8 mouse cellular contexts compared by ENCODE assay signal in the genomic region with DNA sequence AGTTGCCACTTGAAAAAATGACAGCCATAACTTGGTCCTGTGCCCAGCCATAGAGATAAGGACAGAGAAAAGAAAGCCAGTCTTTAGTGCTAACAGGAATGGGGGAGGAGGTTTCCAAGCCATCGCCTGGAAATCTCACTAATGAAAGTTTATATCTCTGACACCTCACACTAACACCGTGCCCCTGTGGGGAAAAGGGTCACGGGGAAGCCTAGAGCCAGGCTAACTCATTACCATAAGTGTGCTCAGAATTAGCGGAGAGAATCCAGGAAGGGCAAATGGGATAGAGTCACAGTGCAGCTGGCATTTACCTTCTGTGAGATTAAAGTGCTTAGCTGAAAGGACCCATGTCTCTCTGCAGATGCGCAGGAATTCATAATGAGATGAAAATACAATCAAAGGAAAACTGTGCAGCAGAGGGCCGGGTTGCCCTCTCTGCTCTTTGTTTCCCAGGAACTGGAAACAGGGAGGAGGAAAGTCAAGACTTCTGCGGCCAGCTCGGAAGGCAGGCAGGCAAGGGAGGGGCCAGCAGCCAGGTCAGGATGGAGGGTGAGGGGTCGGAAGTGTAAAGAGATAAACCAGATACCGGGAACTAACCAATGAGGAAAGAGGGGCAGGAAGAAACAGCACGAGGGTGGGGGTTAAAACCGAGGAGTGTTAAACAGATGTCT.
A peak's percentile ranks its signal among the peaks of the same experiment; 100 is the strongest.
DNase-seq lines count a peak whose midpoint lies in the region; ATAC-seq and TF ChIP-seq lines count a peak whose summit lies in the region.

No protein-coding gene starts in this region.

- no peak for TF ChIP-seq POLR2A in thymus, adult 2 months (IDR thresholded peaks at IDR 0.05; ENCODE audit: control insufficient read depth, extremely low read depth, insufficient read depth, low read length, poor library complexity)

- no peak overlapping the region for H3K27ac ChIP-seq in brown adipose tissue, adult 24 weeks (replicated peaks; ENCODE audit: low read depth, low read length)
- peak overlapping the region; percentile 3; the same call in 1 of the 2 replicates for H3K27ac ChIP-seq in forebrain, embryonic 16.5 days (ENCODE audit: low read length)
- H3K27ac ChIP-seq in thymus, adult 2 months (ENCODE audit: control insufficient read depth, insufficient read depth, low read length): no peak overlapping the region

- no peaks in the 10 kb centered on the region for H3K36me3 ChIP-seq in forebrain, embryonic 16.5 days (ENCODE audit: control insufficient read depth, insufficient read depth)
- no peaks in the 10 kb centered on the region for H3K36me3 ChIP-seq in thymus, adult 2 months (ENCODE audit: control insufficient read depth, insufficient read depth, low read length)

- peak; percentile 75 for ATAC-seq in forebrain, embryonic 16.5 days
- peak; percentile 33; the same call in 1 of the 2 replicates for ATAC-seq in megakaryocyte, adult 5-6 weeks (ENCODE audit: poor library complexity, severe bottlenecking)

- peak overlapping the region; percentile 31; the same call in 1 of the 2 replicates for H3K9ac ChIP-seq in forebrain, embryonic 16.5 days (replicated peaks; ENCODE audit: low read depth, low read length)

- no peaks in the 10 kb centered on the region for H3K9me3 ChIP-seq in forebrain, embryonic 16.5 days (ENCODE audit: control insufficient read depth, low read length)

- no peaks in the 10 kb centered on the region for H3K27me3 ChIP-seq in forebrain, embryonic 16.5 days (replicated peaks; ENCODE audit: control insufficient read depth, insufficient read depth, low read length)
- H3K27me3 ChIP-seq in thymus, adult 2 months (ENCODE audit: control insufficient read depth, insufficient read depth, low read length): no peaks in the 10 kb centered on the region

- under 1% methylated on average over 12 of the region's 12 CpGs for WGBS in forebrain, embryonic 16.5 days
- 20% methylated on average over 12 of the region's 12 CpGs for WGBS in thymus, adult 2 months

- peak overlapping the region; percentile 49 for H3K4me2 ChIP-seq in forebrain, embryonic 16.5 days (ENCODE audit: low read length)

- DNase-seq in adrenal gland, adult 2 months: peak; percentile 25
- DNase-seq in adrenal gland, postnatal 4 days (ENCODE audit: low spot score in 2 of 2): no peak
- DNase-seq in induced T-regulatory cell, adult 2 months (ENCODE audit: low read depth): peak; percentile 10
- DNase-seq in thymus, adult 2 months: peak; percentile 24
- DNase-seq in gastrocnemius, adult 8-10 months (ENCODE audit: low spot score in 2 of 2): no peak

- no peak for TF ChIP-seq CTCF in thymus, adult 2 months (IDR thresholded peaks at IDR 0.05; ENCODE audit: borderline replicate concordance, control insufficient read depth, extremely low read depth, insufficient read depth, low read length, poor library complexity)

- H3K4me1 ChIP-seq in brown adipose tissue, adult 24 weeks (ENCODE audit: control insufficient read depth, insufficient read depth, insufficient read length, low read length): peaks cover 10% of the 10 kb centered on the region; the same call in 1 of the 2 replicates
- peaks cover 12% of the 10 kb centered on the region for H3K4me1 ChIP-seq in forebrain, embryonic 16.5 days (replicated peaks; ENCODE audit: control insufficient read depth, insufficient read depth, low read length)
- peaks cover 3% of the 10 kb centered on the region; the same call in 1 of the 2 replicates for H3K4me1 ChIP-seq in thymus, adult 2 months (replicated peaks; ENCODE audit: control insufficient read depth, insufficient read depth, low read length)

- H3K4me3 ChIP-seq in brown adipose tissue, adult 24 weeks (ENCODE audit: insufficient read depth, low read depth, low read length): peak overlapping the region; percentile 33
- peak overlapping the region; percentile 27 for H3K4me3 ChIP-seq in forebrain, embryonic 16.5 days (replicated peaks; ENCODE audit: low read length)
- no peak overlapping the region for H3K4me3 ChIP-seq in thymus, adult 2 months (ENCODE audit: control insufficient read depth, insufficient read depth, low read length)

Comparison
In these comparisons a context has a peak if more than half of its experiments do, and no peak if none do; other contexts are left out.
1. DNase-seq: peak in adrenal gland, adult 2 months (single experiment), induced T-regulatory cell, adult 2 months (single experiment) and thymus, adult 2 months (single experiment); none in adrenal gland, postnatal 4 days (0 of 2) and gastrocnemius, adult 8-10 months (0 of 2).